Mouse (Mus musculus): ENCODE data around the gene B9d2. TPM values are rescaled to one million over a fixed set of nuclear protein-coding genes. Genes with fewer than 3 reads are reported as not detected.
A peak's percentile ranks its signal among the peaks of the same experiment; 100 is the strongest.

Gene B9d2
- polyA plus RNA-seq, 1 experiment from 2014 or later = 57.6 TPM

GRCm38 (mm10) chr7:25649839-25650238 lies 30.7 kb upstream of the B9d2 start:
- Histone ChIP-seq H3K4me1 (ENCODE audit: control insufficient read depth, insufficient read depth, low read length) (no peaks in the 10 kb centered on the region), H3K27me3 (replicated peaks; ENCODE audit: control insufficient read depth, insufficient read depth, low read length) (no peaks in the 10 kb centered on the region), H3K36me3 (ENCODE audit: control insufficient read depth, insufficient read depth, low read length) (no peaks in the 10 kb centered on the region), H3K9ac (ENCODE audit: low read length) (no peak overlapping the region), H3K27ac (ENCODE audit: low read depth, low read length) (no peak overlapping the region), H3K4me3 (ENCODE audit: low read depth, low read length) (no peak overlapping the region), H3K4me2 (ENCODE audit: low read length) (no peak overlapping the region), H3K9me3 (replicated peaks; ENCODE audit: control insufficient read depth, low read length) (no peaks in the 10 kb centered on the region)
- no peak for ATAC-seq
- WGBS = 91% methylated on average over 5 of the region's 5 CpGs
- no peak for DNase-seq (ENCODE audit: low spot score)

- Histone ChIP-seq H3K27ac (ENCODE audit: low read depth, low read length) (no peak overlapping the region), H3K4me1 (ENCODE audit: control insufficient read depth, insufficient read depth, low read length) (no peaks in the 10 kb centered on the region), H3K4me2 (ENCODE audit: low read length) (no peak overlapping the region), H3K27me3 (replicated peaks; ENCODE audit: control insufficient read depth, insufficient read depth, low read length) (no peaks in the 10 kb centered on the region), H3K9ac (ENCODE audit: low read length) (no peak overlapping the region), H3K9me3 (replicated peaks; ENCODE audit: control insufficient read depth, low read length) (no peaks in the 10 kb centered on the region), H3K4me3 (ENCODE audit: low read depth, low read length) (no peak overlapping the region), H3K36me3 (ENCODE audit: control insufficient read depth, insufficient read depth, low read length) (no peaks in the 10 kb centered on the region)
- WGBS = 90% methylated on average over 8 of the region's 8 CpGs
- no peak for DNase-seq (ENCODE audit: low spot score)
- no peak for ATAC-seq
Measured at GRCm38 (mm10) chr7:25651281-25651680, 29.3 kb upstream of the B9d2 start.

GRCm38 (mm10) chr7:25652244-25652759 lies 28.3 kb upstream of the B9d2 start:
- H3K9me3 ChIP-seq (replicated peaks; ENCODE audit: control insufficient read depth, low read length) = no peaks in the 10 kb centered on the region
- no peak overlapping the region for H3K4me3 ChIP-seq (ENCODE audit: low read depth, low read length)
- 93% methylated on average over 12 of the region's 12 CpGs for WGBS
- H3K4me1 ChIP-seq (ENCODE audit: control insufficient read depth, insufficient read depth, low read length) = no peaks in the 10 kb centered on the region
- DNase-seq (ENCODE audit: low spot score) = no peak
- no peak overlapping the region for H3K9ac ChIP-seq (ENCODE audit: low read length)
- H3K27me3 ChIP-seq (replicated peaks; ENCODE audit: control insufficient read depth, insufficient read depth, low read length) = no peaks in the 10 kb centered on the region
- H3K36me3 ChIP-seq (ENCODE audit: control insufficient read depth, insufficient read depth, low read length) = no peaks in the 10 kb centered on the region
- ATAC-seq = no peak
- no peak overlapping the region for H3K4me2 ChIP-seq (ENCODE audit: low read length)
- no peak overlapping the region for H3K27ac ChIP-seq (ENCODE audit: low read depth, low read length)

- Histone ChIP-seq H3K4me1 (ENCODE audit: control insufficient read depth, insufficient read depth, low read length) (peaks cover 4% of the 10 kb centered on the region), H3K4me2 (ENCODE audit: low read length) (no peak overlapping the region), H3K27me3 (replicated peaks; ENCODE audit: control insufficient read depth, insufficient read depth, low read length) (no peaks in the 10 kb centered on the region), H3K9me3 (replicated peaks; ENCODE audit: control insufficient read depth, low read length) (no peaks in the 10 kb centered on the region), H3K9ac (ENCODE audit: low read length) (no peak overlapping the region), H3K4me3 (ENCODE audit: low read depth, low read length) (no peak overlapping the region), H3K27ac (ENCODE audit: low read depth, low read length) (no peak overlapping the region), H3K36me3 (ENCODE audit: control insufficient read depth, insufficient read depth, low read length) (no peaks in the 10 kb centered on the region)
- DNase-seq (ENCODE audit: low spot score) (no peak), ATAC-seq (no peak)
- 80% methylated on average over 11 of the region's 11 CpGs for WGBS
Measured at GRCm38 (mm10) chr7:25655601-25656428, 24.8 kb upstream of the B9d2 start.

GRCm38 (mm10) chr7:25657785-25658184 lies 22.8 kb upstream of the B9d2 start:
- H3K4me2 ChIP-seq (ENCODE audit: low read length) = peak overlapping the region; percentile 60
- no peaks in the 10 kb centered on the region for H3K27me3 ChIP-seq (replicated peaks; ENCODE audit: control insufficient read depth, insufficient read depth, low read length)
- H3K9me3 ChIP-seq (replicated peaks; ENCODE audit: control insufficient read depth, low read length) = no peaks in the 10 kb centered on the region
- DNase-seq (ENCODE audit: low spot score) (no peak), ATAC-seq (no peak)
- H3K4me3 ChIP-seq (ENCODE audit: low read depth, low read length) = peak overlapping the region; percentile 65
- H3K4me1 ChIP-seq (ENCODE audit: control insufficient read depth, insufficient read depth, low read length) = peaks cover 4% of the 10 kb centered on the region
- peaks cover 5% of the 10 kb centered on the region; the same call in 1 of the 2 replicates for H3K36me3 ChIP-seq (ENCODE audit: control insufficient read depth, insufficient read depth, low read length)
- peak overlapping the region; percentile 68 for H3K9ac ChIP-seq (ENCODE audit: low read length)
- no peak overlapping the region for H3K27ac ChIP-seq (ENCODE audit: low read depth, low read length)
- WGBS = 44% methylated on average over 10 of the region's 10 CpGs

- Histone ChIP-seq H3K4me3 (ENCODE audit: low read depth, low read length) (peak within 1 kb of the TSS; percentile 65), H3K9me3 (replicated peaks; ENCODE audit: control insufficient read depth, low read length) (no peaks in the 10 kb centered on the region), H3K4me2 (ENCODE audit: low read length) (peak within 1 kb of the TSS; percentile 60), H3K4me1 (ENCODE audit: control insufficient read depth, insufficient read depth, low read length) (peaks cover 4% of the 10 kb centered on the region), H3K36me3 (ENCODE audit: control insufficient read depth, insufficient read depth, low read length) (peaks cover 13% of the 10 kb centered on the region; the same call in 1 of the 2 replicates), H3K27ac (ENCODE audit: low read depth, low read length) (peak within 1 kb of the TSS; percentile 40; the same call in 1 of the 2 replicates), H3K9ac (ENCODE audit: low read length) (peak within 1 kb of the TSS; percentile 68), H3K27me3 (replicated peaks; ENCODE audit: control insufficient read depth, insufficient read depth, low read length) (no peaks in the 10 kb centered on the region)
- ATAC-seq (peak; percentile 99), DNase-seq (ENCODE audit: low spot score) (peak; percentile 100)
- under 1% methylated on average over 50 of the region's 50 CpGs for WGBS
Measured at GRCm38 (mm10) chr7:25658657-25659472, 21.7 kb upstream of the B9d2 start, which contains the start of the genes Bckdha and Exosc5. TSS of gene Bckdha (minus strand) at chr7:25658981. TSS of gene Exosc5 (plus strand) at chr7:25659164.

GRCm38 (mm10) chr7:25666381-25666780 lies 14.2 kb upstream of the B9d2 start:
- H3K27me3 ChIP-seq (replicated peaks; ENCODE audit: control insufficient read depth, insufficient read depth, low read length) = no peaks in the 10 kb centered on the region
- no peak overlapping the region for H3K4me2 ChIP-seq (ENCODE audit: low read length)
- no peak overlapping the region for H3K9ac ChIP-seq (ENCODE audit: low read length)
- no peak for ATAC-seq
- H3K36me3 ChIP-seq (ENCODE audit: control insufficient read depth, insufficient read depth, low read length) = peaks cover 45% of the 10 kb centered on the region; the same call in 1 of the 2 replicates
- 96% methylated on average over 8 of the region's 8 CpGs for WGBS
- H3K4me3 ChIP-seq (ENCODE audit: low read depth, low read length) = no peak overlapping the region
- no peak overlapping the region for H3K27ac ChIP-seq (ENCODE audit: low read depth, low read length)
- no peaks in the 10 kb centered on the region for H3K4me1 ChIP-seq (ENCODE audit: control insufficient read depth, insufficient read depth, low read length)
- no peak for DNase-seq (ENCODE audit: low spot score)
- H3K9me3 ChIP-seq (replicated peaks; ENCODE audit: control insufficient read depth, low read length) = no peaks in the 10 kb centered on the region

GRCm38 (mm10) chr7:25669158-25669557 lies 11.4 kb upstream of the B9d2 start:
- Histone ChIP-seq H3K9me3 (replicated peaks; ENCODE audit: control insufficient read depth, low read length) (no peaks in the 10 kb centered on the region), H3K4me1 (ENCODE audit: control insufficient read depth, insufficient read depth, low read length) (no peaks in the 10 kb centered on the region), H3K27ac (ENCODE audit: low read depth, low read length) (no peak overlapping the region), H3K4me2 (ENCODE audit: low read length) (no peak overlapping the region), H3K36me3 (ENCODE audit: control insufficient read depth, insufficient read depth, low read length) (peaks cover 33% of the 10 kb centered on the region; the same call in 1 of the 2 replicates), H3K27me3 (replicated peaks; ENCODE audit: control insufficient read depth, insufficient read depth, low read length) (peaks cover 5% of the 10 kb centered on the region), H3K4me3 (ENCODE audit: low read depth, low read length) (no peak overlapping the region), H3K9ac (ENCODE audit: low read length) (no peak overlapping the region)
- WGBS = 87% methylated on average over 10 of the region's 10 CpGs
- no peak for ATAC-seq
- no peak for DNase-seq (ENCODE audit: low spot score)
